9 mouse cellular contexts compared by ENCODE assay signal in genomic region chr2:146256321-146256875, GRCm38 (mm10). TPM values are rescaled to one million over a fixed set of nuclear protein-coding genes. Genes with fewer than 3 reads are reported as not detected.
DNase-seq lines count a peak whose midpoint lies in the region; ATAC-seq and TF ChIP-seq lines count a peak whose summit lies in the region.
"Had no signal": no experiment of that assay in that cellular context is flagged by ENCODE, and none has a peak within 500 bp of the region (broad histone marks: within the 10 kb centered on the region; RNA-seq: fewer than 3 reads in every experiment).

No protein-coding gene starts in this region.

- no peaks in the 10 kb centered on the region for H3K4me1 ChIP-seq in kidney, postnatal 0 days (replicated peaks; ENCODE audit: insufficient read depth, low read length)
- H3K4me1 ChIP-seq in kidney, embryonic 14.5 days (ENCODE audit: control insufficient read depth, insufficient read depth, low read length), result no peaks in the 10 kb centered on the region
- peaks cover 28 to 88% of the 10 kb centered on the region in 2 experiments for H3K4me1 ChIP-seq in CH12.LX (ENCODE audit: control insufficient read depth in 1 of 2, insufficient read depth in 2 of 2)
- peaks cover 36% of the 10 kb centered on the region for H3K4me1 ChIP-seq in hindbrain, embryonic 15.5 days (replicated peaks)

- WGBS in kidney, postnatal 0 days, result 75% methylated on average over 3 of the region's 3 CpGs
- 69% methylated on average over 3 of the region's 3 CpGs for WGBS in kidney, embryonic 14.5 days
- 60% methylated on average over 3 of the region's 3 CpGs for WGBS in hindbrain, embryonic 15.5 days

- DNase-seq in kidney, postnatal 0 days (ENCODE audit: low spot score), result peak; percentile 44
- DNase-seq in CH12.LX (ENCODE audit: extremely low read depth) (no peak), NIH3T3 (ENCODE audit: low read depth) (peak; percentile 35)
- no peak for DNase-seq in urinary bladder, postnatal 10 days (ENCODE audit: low spot score)
- no peak for DNase-seq in frontal cortex, postnatal 25 days (ENCODE audit: low spot score in 2 of 2)
- DNase-seq: liver, embryonic 13.5 days had no signal

- no peak overlapping the region for H3K4me2 ChIP-seq in kidney, postnatal 0 days (ENCODE audit: low read length)
- H3K4me2 ChIP-seq in kidney, embryonic 14.5 days (replicated peaks; ENCODE audit: low read depth, low read length), result no peak overlapping the region
- H3K4me2 ChIP-seq in CH12.LX (ENCODE audit: insufficient read depth, low read depth, poor library complexity, severe bottlenecking), result no peak overlapping the region
- H3K4me2 ChIP-seq in hindbrain, embryonic 15.5 days, result no peak overlapping the region
- H3K4me2 ChIP-seq: liver, embryonic 13.5 days had no signal

- in situ Hi-C loops in CH12.LX (cut with MboI; ENCODE audit: low pct_ligation_motif_present, low pct_unique_long_range_greater_than_20kb, low sequenced_read_pairs), result no loop called here

- peak; percentile 66 for TF ChIP-seq RAD21 in CH12.LX (IDR thresholded peaks at IDR 0.05; ENCODE audit: low read depth, low read length)

- TF ChIP-seq CTCF in kidney, postnatal 0 days (IDR thresholded peaks at IDR 0.05; ENCODE audit: low read depth), result peak; percentile 58
- peak in 1 of 2 experiments; percentile 69; a peak in 2 of 4 replicates for TF ChIP-seq CTCF in CH12.LX (conservative IDR thresholded peaks at IDR 0.05 in 1 of 2, IDR thresholded peaks at IDR 0.05 in 1 of 2; ENCODE audit: low read depth in 2 of 2, low read length in 2 of 2)

- no peak overlapping the region for H3K9ac ChIP-seq in kidney, postnatal 0 days (ENCODE audit: low read depth, low read length)
- H3K9ac ChIP-seq in kidney, embryonic 14.5 days (ENCODE audit: low read depth, low read length), result no peak overlapping the region
- no peak overlapping the region for H3K9ac ChIP-seq in CH12.LX (ENCODE audit: insufficient read depth, low read depth)
- no peak overlapping the region for H3K9ac ChIP-seq in hindbrain, embryonic 15.5 days
- H3K9ac ChIP-seq: liver, embryonic 13.5 days had no signal

- ATAC-seq in kidney, postnatal 0 days (replicated peaks; ENCODE audit: low FRiP score, low read depth), result no peak
- ATAC-seq in kidney, embryonic 14.5 days (ENCODE audit: low FRiP score, low TSS enrichment), result no peak
- ATAC-seq in hindbrain, embryonic 15.5 days (ENCODE audit: low FRiP score, low read depth), result 0 out of 2 replicates have a peak, but pooled peaks have one; percentile 24

- H3K9me3 ChIP-seq in kidney, postnatal 0 days (replicated peaks; ENCODE audit: low read length), result no peaks in the 10 kb centered on the region
- no peaks in the 10 kb centered on the region for H3K9me3 ChIP-seq in kidney, embryonic 14.5 days (ENCODE audit: control insufficient read depth, low read length)
- H3K9me3 ChIP-seq in CH12.LX (replicated peaks; ENCODE audit: low read length), result no peaks in the 10 kb centered on the region
- no peaks in the 10 kb centered on the region; the same call in 1 of the 2 replicates for H3K9me3 ChIP-seq in hindbrain, embryonic 15.5 days
- H3K9me3 ChIP-seq: liver, embryonic 13.5 days had no signal

- no peak for TF ChIP-seq POLR2A in CH12.LX (IDR thresholded peaks at IDR 0.05; ENCODE audit: low read depth, low read length)

- no peaks in the 10 kb centered on the region for H3K36me3 ChIP-seq in kidney, postnatal 0 days (ENCODE audit: insufficient read depth, low read length)
- H3K36me3 ChIP-seq in kidney, embryonic 14.5 days (ENCODE audit: control insufficient read depth, insufficient read depth, low read length), result no peaks in the 10 kb centered on the region
- H3K36me3 ChIP-seq in CH12.LX (replicated peaks in 1 of 2; ENCODE audit: control insufficient read depth in 1 of 2, insufficient read depth in 1 of 2, low read length in 1 of 2), result peaks cover 0 to 31% of the 10 kb centered on the region in 2 experiments
- no peaks in the 10 kb centered on the region for H3K36me3 ChIP-seq in hindbrain, embryonic 15.5 days
- H3K36me3 ChIP-seq: liver, embryonic 13.5 days had no signal

- no peak overlapping the region for H3K27ac ChIP-seq in kidney, postnatal 0 days
- H3K27ac ChIP-seq in kidney, embryonic 14.5 days (ENCODE audit: low read depth, low read length), result no peak overlapping the region
- H3K27ac ChIP-seq in CH12.LX (ENCODE audit: insufficient read depth, low read depth), result no peak overlapping the region
- H3K27ac ChIP-seq in hindbrain, embryonic 15.5 days (replicated peaks), result 0 out of 2 replicates have a peak overlapping the region, but pooled peaks have one; percentile 21
- H3K27ac ChIP-seq: liver, embryonic 13.5 days had no signal

- dilution Hi-C loops in CH12.LX (cut with MboI; ENCODE audit: extremely low pct_ligation_motif_present, extremely low pct_unique_long_range_greater_than_20kb, low sequenced_read_pairs), result no loop called here

- no peak for TF ChIP-seq EP300 in CH12.LX (IDR thresholded peaks at IDR 0.05; ENCODE audit: low read length)

- no peaks in the 10 kb centered on the region for H3K27me3 ChIP-seq in kidney, postnatal 0 days (ENCODE audit: insufficient read depth, low read length)
- H3K27me3 ChIP-seq in kidney, embryonic 14.5 days (ENCODE audit: control insufficient read depth, insufficient read depth, low read length), result no peaks in the 10 kb centered on the region
- no peaks in the 10 kb centered on the region for H3K27me3 ChIP-seq in CH12.LX (replicated peaks)
- no peaks in the 10 kb centered on the region for H3K27me3 ChIP-seq in hindbrain, embryonic 15.5 days
- H3K27me3 ChIP-seq: liver, embryonic 13.5 days had no signal

- H3K79me2 ChIP-seq in CH12.LX (replicated peaks; ENCODE audit: control insufficient read depth, extremely low read depth, insufficient read depth, poor library complexity, severe bottlenecking), result no peaks in the 10 kb centered on the region

- no peak overlapping the region for H3K4me3 ChIP-seq in kidney, postnatal 0 days (replicated peaks; ENCODE audit: low read depth, low read length)
- no peak overlapping the region for H3K4me3 ChIP-seq in kidney, embryonic 14.5 days (ENCODE audit: low read length)
- no peak overlapping the region for H3K4me3 ChIP-seq in CH12.LX (replicated peaks in 1 of 3; ENCODE audit: low read depth in 2 of 3, low read length in 2 of 3, poor library complexity in 1 of 3)
- H3K4me3 ChIP-seq in hindbrain, embryonic 15.5 days, result no peak overlapping the region
- H3K4me3 ChIP-seq: liver, embryonic 13.5 days had no signal

TF ChIP-seq in CH12.LX, 34 proteins besides CTCF, POLR2A, EP300 and RAD21:
- TF ChIP-seq HCFC1 (IDR thresholded peaks at IDR 0.05; ENCODE audit: low read depth, low read length) (no peak), MEF2A (IDR thresholded peaks at IDR 0.05; ENCODE audit: borderline replicate concordance, low read depth, low read length) (no peak), TCF12 (IDR thresholded peaks at IDR 0.05; ENCODE audit: low read depth, low read length) (0 out of 2 replicates have a peak, but pooled peaks have one; percentile 25), SMC3 (IDR thresholded peaks at IDR 0.05; ENCODE audit: low read depth, low read length) (peak; percentile 71)

RNA-seq across cellular contexts. Expression of gene Insm1, which starts 34.7 kb away (rescaled TPM):
- polyA plus RNA-seq in kidney, postnatal 0 days (2015; fragmentation: Nextera tagmentation; extraction: Ambion mirVana), result not detected in 2 replicates
- not detected in 2 replicates for polyA plus RNA-seq in kidney, embryonic 14.5 days (2014; fragmentation: Nextera tagmentation; extraction: Ambion mirVana)
- not detected in 2 replicates for total RNA-seq in CH12.LX (2012; rRNA removed)
- total RNA-seq in CH12.LX (2014; rRNA removed), result not detected in 2 replicates
- polyA plus RNA-seq in CH12.LX (2012; ENCODE audit: insufficient read length, low read depth), result not detected in 2 replicates
- polyA plus RNA-seq in hindbrain, embryonic 15.5 days (2015; fragmentation: Nextera tagmentation; extraction: Ambion mirVana), result 3.8 and 5.1 TPM in 2 replicates
- polyA plus RNA-seq: heart, embryonic 14.5 days; liver, embryonic 13.5 days had no signal

Comparison
In these comparisons a context has a peak if more than half of its experiments do, and no peak if none do; other contexts are left out.
1. DNase-seq: peak in kidney, postnatal 0 days (single experiment) and NIH3T3 (single experiment); none in CH12.LX (single experiment), urinary bladder, postnatal 10 days (single experiment) and frontal cortex, postnatal 25 days (0 of 2).